Mouse (Mus musculus) lung, adult 10 weeks (tissue): Measurements from ENCODE around the gene Bhlhb9. TPM values are rescaled to one million over a fixed set of nuclear protein-coding genes. Genes with fewer than 3 reads are reported as not detected.

ENCODE experiments used
- polyA plus RNA-seq: library from polyadenylated mRNA; stranded (reverse); fragments of 350-450 nt; fragmentation: Illumina TruSeq; extraction: RNeasy Lipid Tissue Mini Kit (QIAGEN cat#74804); gene quantifications from one replicate; pipeline ENCODE4 v1.2.3, GENCODE M21; 2014; ENCODE audit warnings: low read depth, low replicate concordance; ENCODE audit not compliant: insufficient read depth

The Bhlhb9 gene
- polyA plus RNA-seq: 5.2 TPM

GRCm38 (mm10) chrX:135797212-135797644, at the start of gene Bhlhb9:
Gene Bhlhb9, plus strand, starts transcription at chrX:135797594.

GRCm38 (mm10) chrX:135838521-135839360, 41.3 kb downstream of the Bhlhb9 start, which contains the start of gene Gprasp2:
Gene Gprasp2, plus strand, starts transcription at chrX:135839034.

Other genes with a start within 250 kb of the Bhlhb9 start
- gene Nxf7, start 198.8 kb upstream of the Bhlhb9 start, polyA plus RNA-seq: 0.27 TPM
- gene Prame, start 169.9 kb upstream of the Bhlhb9 start, polyA plus RNA-seq: not detected
- not detected for gene Tcp11x2, start 103.8 kb upstream of the Bhlhb9 start, polyA plus RNA-seq
- gene Tmsb15a, start 72.3 kb upstream of the Bhlhb9 start, polyA plus RNA-seq: not detected
- gene Armcx5, start 54.9 kb upstream of the Bhlhb9 start, polyA plus RNA-seq: 2.8 TPM
- 9.2 TPM for gene Gprasp1, start 54.9 kb upstream of the Bhlhb9 start, polyA plus RNA-seq
- gene Gprasp2, start 41.4 kb downstream of the Bhlhb9 start, polyA plus RNA-seq: 0.95 TPM
- 21.1 TPM for gene Arxes2, start 196.2 kb downstream of the Bhlhb9 start, polyA plus RNA-seq
- 1.6 TPM for gene Arxes1, start 235.8 kb downstream of the Bhlhb9 start, polyA plus RNA-seq